Mouse (Mus musculus) cerebellum, postnatal 10 days (tissue): ENCODE results near the gene Itpk1.
A peak's percentile ranks its signal among the peaks of the same experiment; 100 is the strongest.

Experiments
- DNase-seq, 2 experiments: peaks; one replicate each; pipeline ENCODE4 v3.0.0; 2021; ENCODE audit warnings: mixed read lengths in 2 of 2

The Itpk1 gene

DNA sequence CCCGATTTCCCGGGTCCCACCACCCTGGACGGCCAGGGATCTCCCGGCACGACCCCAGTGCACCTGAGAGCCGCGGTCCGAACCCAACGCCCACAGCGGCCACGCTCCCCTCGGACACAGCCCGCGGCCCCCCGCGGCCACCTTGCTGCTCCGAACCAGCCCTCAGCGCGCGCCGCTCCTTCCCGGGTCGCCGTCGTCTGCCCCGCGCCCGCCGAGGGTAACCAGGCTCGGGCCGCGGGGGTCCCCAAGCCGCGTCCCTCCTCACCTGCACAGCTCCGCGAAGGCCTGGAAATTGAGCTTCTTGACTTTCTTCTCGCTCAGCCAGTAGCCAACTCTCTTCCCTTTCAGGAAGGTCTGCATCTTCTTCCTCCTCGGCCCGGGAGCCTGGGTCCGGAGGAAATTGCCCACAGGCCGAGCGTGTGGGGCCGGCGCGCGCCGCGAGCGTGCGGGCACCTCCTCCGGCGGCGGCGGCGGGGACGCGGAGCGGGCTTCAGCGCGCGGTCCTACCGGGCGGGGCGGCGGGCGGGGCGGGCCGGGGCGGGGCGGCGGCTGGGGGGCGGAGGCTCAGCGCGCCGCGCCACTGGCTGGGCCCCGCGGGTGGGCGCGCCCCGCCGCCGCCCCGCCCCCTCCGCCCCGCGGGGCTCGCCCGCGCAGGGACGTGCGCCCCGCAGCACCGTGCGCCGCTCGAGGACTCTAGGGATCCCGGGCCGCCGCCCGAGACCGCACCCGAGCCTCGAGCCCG is at the start of gene Itpk1:
Gene Itpk1 (minus strand): TSS at position 474 of the 742 bp plus-strand sequence.
- DNase-seq, result peak; percentile 72 to 78

GRCm38 (mm10) chr12:102748256-102748655 is 43.5 kb upstream of the Itpk1 start:
- no peak for DNase-seq

GRCm38 (mm10) chr12:102744839-102745238 is 40.1 kb upstream of the Itpk1 start:
- DNase-seq, result no peak

GRCm38 (mm10) chr12:102743589-102744574 is 39.2 kb upstream of the Itpk1 start, which contains the start of the genes Moap1 and Tmem251:
Moap1 (minus strand) TSS chr12:102743661.
Tmem251 (plus strand) TSS chr12:102743762.
- peak; percentile 94 for DNase-seq

DNA sequence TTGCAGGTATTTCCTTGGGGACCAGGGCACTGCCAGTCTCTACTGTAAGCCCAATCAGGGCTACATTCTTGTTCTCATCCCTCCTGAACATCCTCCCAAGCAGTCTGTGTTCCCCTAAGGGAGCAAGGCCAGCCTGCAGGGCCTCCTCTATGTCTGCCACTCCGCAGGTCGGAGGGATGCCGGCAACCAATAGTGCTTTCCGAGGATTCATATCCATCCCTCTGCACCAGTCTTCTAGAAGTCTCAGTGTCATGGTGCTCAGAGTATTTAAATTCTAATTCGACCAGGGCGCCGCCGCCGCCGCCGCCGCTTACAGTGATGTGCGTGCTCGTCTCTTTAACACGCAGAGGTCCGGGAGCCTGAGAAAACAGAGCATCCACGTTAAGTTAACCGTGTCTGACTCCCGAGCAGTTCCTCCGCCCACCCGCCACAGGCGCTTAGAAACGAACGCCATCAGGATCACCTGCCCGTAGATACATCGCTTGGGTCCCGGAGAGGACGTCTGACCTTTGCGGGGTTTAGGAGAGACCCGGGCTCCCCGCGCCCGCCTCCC is 38.4 kb upstream of the Itpk1 start:
- DNase-seq, result peak in 1 of 2 experiments; percentile 46

DNA sequence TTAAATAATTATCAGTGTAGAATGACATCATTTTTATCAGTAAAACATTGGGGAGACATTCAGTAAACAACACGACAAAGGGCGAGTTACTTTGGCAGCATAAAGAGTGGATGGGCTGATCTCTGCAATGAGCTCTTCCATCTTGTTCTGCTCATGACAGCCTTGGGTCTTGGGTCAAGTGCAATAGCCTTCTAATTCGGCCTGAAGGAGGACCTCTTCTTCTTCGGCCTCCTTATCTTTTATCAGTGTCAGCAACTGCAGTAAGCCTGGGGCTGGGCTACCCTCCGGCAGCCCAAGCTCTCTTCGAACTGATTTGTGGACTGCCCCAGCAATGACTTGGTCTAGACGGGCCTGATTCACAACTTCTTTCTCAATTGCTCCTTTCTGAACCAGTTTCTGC is 37.3 kb upstream of the Itpk1 start:
- DNase-seq, result no peak

DNA sequence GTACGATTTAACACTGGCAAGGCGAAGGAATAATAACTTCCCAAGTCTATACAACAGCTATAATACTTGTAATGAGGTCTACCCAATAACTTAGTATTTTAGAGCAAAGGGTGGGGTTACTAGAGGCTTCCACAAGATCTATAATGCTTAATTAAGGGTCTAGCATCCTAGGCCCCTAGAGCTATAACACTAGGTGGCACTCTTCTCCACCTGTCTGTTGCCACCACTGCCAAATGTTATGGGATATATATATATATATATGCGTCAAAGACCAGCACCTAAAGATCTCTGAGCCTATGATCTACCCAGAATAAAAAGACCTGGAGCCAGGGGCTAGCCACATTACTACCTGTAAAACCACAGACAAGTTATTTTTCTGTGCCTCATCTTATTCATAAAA is 35.6 kb upstream of the Itpk1 start:
- peak; percentile 30 to 45 for DNase-seq

GRCm38 (mm10) chr12:102739096-102739495 is 34.4 kb upstream of the Itpk1 start:
- DNase-seq, result no peak

- DNase-seq, result peak; percentile 53 to 55
These were observed 28.7 kb upstream of the Itpk1 start for GRCm38 (mm10) chr12:102733381-102733780.

- DNase-seq, result peak; percentile 44 to 53
These were observed 26.3 kb upstream of the Itpk1 start for GRCm38 (mm10) chr12:102730798-102731619.

DNA sequence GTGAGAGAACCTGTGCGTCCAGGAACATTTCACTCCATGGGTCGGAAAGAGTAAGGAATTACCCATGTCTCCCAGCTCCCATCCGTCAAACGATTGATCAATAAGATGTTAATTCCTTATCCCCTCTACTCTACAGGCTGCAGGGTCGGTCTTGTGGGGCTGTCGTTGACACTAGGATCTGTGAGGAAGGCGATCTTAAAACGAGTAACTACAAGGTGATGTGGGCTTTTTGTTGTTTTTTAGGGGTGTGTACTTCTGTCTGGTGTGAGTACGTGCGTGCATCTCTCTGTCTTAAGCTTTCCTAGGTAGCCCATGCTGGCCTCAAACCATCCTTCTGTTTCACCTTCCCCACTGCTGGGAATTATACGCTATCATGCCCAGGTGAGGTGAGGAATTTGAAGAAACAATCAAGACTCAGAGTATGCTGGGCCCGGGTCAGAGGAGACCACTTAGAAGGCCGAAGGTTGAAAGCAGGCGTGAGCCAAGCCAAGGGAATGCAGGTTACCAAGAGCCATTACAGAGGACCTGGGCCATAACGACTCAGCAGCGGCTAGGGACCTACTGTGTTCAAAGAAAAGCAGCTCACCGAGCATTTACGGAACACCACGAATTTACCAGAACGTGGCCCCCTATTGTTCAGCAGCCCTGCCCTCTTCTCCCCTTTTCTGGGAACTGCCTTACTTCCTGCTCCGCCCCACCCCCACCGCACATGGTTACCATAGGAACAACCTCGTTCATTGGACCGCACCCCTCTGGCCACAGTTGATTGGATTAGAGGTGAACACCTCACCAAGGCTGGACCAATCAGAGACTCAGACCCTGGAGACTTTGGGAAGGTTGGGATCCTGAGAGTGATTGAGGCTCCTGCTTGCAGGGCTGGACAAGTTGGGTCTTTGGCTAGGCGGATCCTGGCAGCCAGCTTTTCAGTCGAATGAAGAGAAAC is 25.4 kb upstream of the Itpk1 start:
- DNase-seq, result peak; percentile 96

DNA sequence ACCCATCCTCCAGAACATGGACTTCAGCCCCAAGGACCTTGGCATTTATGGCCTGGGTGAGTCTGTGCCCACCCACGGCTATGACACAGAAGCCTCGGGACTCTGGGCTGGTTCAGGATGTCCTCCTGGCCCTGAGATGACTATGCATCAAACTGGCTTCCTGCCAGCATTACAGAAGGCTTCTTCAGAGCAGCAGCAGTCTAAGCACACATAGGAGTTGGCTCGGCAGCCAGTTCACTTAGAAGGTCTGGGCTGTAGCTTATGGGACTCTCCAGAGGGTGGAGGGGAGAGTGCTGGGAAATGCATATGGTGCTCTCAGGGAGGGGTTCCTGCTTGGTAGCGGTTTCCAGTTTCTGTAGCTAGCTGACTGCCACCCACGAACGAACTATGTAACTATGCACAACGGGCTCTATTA is 21.0 kb upstream of the Itpk1 start:
- peak in 1 of 2 experiments; percentile 25 for DNase-seq

DNA sequence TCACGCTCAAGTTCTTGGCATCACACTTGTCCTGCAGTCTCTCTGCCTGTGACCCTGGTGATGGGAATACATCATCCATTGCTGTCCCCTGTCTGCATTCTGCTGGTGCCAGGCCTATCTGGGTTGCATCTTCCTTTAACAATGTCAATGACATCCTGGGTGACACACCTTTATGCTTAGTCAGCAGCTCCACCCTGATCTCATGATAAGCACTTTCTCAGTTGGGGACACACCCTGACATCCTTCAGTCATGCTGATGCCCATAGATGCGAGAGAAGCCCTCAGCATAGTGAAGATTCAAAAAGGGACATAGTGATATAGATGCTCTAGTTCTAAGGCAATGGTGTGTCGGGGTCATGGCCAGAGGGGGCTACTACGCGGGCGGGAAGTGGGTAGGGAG is 20.4 kb upstream of the Itpk1 start:
- DNase-seq, result no peak

DNA sequence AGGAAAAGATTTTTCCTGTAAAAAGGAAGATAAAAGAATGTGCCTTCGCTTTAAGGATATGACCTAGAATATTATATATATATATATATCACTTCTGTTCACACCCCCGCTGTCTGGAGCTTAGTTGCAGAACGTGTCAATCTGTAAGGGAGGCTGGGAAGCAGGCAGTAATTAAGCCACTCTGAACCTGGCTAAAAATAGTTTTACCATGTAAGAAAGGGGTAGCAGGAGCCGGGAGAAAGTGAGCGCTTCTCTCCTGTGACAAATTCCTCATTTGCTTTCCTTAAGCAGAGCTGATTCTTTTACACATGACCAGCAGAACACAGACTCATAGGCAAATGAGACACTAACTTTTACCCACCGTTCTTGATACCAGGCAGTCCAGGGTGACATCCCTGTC is 19.1 kb upstream of the Itpk1 start:
- DNase-seq, result no peak

DNA sequence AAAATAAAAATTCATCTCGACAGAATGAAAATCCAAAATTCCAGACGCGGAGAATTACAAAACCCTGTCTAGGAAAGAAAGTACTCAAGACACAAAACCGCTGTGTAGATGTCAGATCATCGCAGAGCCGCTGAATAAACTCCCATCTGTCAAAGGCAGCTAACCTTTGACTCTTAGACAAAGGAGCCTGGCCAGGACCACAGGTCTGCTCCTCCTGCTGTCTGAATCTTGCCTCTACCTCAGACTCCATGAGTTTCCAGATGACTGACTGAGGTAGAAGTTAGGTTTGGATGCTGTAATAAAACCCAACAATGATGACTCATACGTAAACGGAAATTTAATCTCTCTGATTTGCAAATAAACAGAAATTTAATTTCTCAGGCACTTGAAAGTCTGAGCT is 18.2 kb upstream of the Itpk1 start:
- no peak for DNase-seq

DNA sequence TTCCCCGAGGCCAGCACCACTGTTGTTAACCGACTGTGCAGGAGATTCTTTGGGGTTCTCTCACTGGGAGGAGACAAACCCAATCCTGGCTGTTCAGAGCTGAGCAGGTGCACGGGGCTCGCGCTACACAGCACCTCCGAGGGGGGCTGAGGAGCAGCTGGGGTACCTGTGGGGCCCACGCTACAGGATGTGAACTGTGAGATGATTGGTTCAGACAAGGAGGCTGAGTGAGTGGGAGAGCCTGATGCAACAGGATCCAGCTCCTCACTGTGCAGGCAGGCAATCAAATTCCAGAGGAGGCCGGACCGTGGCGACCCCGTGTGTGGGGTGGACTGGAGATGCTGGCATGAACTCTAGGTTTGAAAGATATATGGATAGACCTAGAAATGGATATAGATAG is 17.7 kb upstream of the Itpk1 start:
- DNase-seq, result no peak

- peak; percentile 83 to 87 for DNase-seq
These were observed 15.0 kb upstream of the Itpk1 start for GRCm38 (mm10) chr12:102719552-102720315.

DNA sequence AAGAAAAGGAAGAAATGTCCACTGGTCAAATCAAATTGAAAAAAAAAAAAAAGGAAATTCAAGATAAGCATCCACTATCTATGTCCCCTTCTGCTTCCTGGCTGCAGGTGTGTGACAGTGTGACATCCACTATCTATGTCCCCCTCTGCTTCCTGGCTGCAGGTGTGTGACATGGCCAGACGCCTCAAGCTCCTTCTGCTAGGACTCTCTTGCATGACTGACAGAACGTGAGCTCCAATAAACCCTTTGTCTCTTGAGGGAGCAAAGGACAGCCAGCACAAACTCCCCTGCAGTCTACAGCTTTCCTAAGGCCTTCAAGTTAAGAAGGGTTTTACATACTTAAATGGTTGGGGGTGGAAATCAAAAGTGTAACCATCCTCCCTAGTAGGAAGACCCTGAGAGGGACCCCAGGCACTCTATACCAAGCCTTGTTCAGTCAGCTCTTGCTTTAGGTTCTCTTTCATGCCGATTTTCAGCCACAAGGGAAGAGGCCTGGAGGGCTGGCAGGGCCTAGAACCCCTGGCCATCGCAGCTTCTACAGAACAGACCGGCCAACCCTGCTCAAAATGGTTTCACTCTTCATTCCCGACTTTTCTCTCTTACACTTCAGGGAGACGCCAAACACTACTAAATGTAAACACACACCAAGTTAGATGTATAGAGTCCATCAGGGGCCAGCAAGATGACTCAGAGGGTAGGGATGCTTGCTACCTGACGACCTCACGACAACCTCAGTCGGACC is 10.1 kb upstream of the Itpk1 start:
- DNase-seq, result no peak

DNA sequence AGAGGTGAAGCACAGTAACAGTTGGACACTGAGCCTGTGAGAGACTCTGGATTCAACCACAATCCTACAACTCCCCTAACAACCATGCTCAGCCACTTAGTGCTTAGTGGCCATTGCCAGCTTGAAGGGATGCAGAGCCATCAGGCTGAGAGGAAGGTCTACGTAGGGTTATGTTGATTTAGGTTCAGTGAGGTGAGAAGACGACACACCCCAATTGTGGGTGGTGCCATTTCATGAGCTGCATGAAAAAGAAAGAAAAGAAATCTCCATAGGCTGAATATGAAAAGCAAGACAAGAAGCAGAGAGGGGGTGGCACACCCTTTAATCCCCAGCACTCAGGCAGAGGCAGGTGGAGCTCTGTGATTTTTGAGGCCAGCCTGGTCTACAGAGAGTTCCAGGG is 9.4 kb upstream of the Itpk1 start:
- no peak for DNase-seq
